Mouse (Mus musculus) cerebellum, adult 2 months (tissue): Measurements from ENCODE around the gene Armc2. TPM values are rescaled to one million over a fixed set of nuclear protein-coding genes. Genes with fewer than 3 reads are reported as not detected.

Source experiments
- DNase-seq, 2 experiments: peaks; one replicate each; pipeline ENCODE4 v3.0.0; 2021
- H3K27ac ChIP-seq: fragments of 200-500 bp; 2 replicates; pipeline ENCODE4 v1.5.1; 2012; ENCODE audit warnings: low read length, control low read depth, inconsistent platforms; ENCODE audit not compliant: insufficient read depth
- H3K27me3 ChIP-seq: fragments of 200-500 bp; 2 replicates; pipeline ENCODE4 v1.6.1; 2012; ENCODE audit warnings: inconsistent platforms, mild to moderate bottlenecking, low read length, moderate library complexity; ENCODE audit not compliant: control insufficient read depth, insufficient read depth
- H3K4me1 ChIP-seq: fragments of 200-500 bp; 2 replicates; pipeline ENCODE4 v1.6.1; 2011; ENCODE audit warnings: low read length; ENCODE audit not compliant: control insufficient read depth, insufficient read depth
- H3K4me3 ChIP-seq: fragments of 200-500 bp; replicated peaks from 2 replicates; pipeline ENCODE3; 2011; ENCODE audit warnings: mild to moderate bottlenecking, low read depth, low read length, control low read depth; ENCODE audit not compliant: insufficient read depth
- CTCF ChIP-seq: fragments of 200-500 bp; IDR thresholded peaks from 2 replicates; pipeline ENCODE4 v1.5.1; 2011; ENCODE audit warnings: low read depth, mild to moderate bottlenecking, control low read depth, low read length, moderate library complexity, borderline replicate concordance; ENCODE audit not compliant: insufficient read depth
- POLR2A ChIP-seq: fragments of 200-500 bp; IDR thresholded peaks from 2 replicates; pipeline ENCODE4 v1.6.1; 2011; ENCODE audit warnings: low read length, control low read depth, borderline replicate concordance; ENCODE audit not compliant: insufficient read depth
- WGBS: fragments of 180-500 bp; shearing (Covaris S2); methylation state at CpG from one replicate; pipeline ENCODE4 v1.1.7; 2018; 5-methylcytosine and 5-hydroxymethylcytosine counted together
- polyA plus RNA-seq: library from polyadenylated mRNA; depleted of rRNA; stranded (reverse); fragments of >200 nt; gene quantifications from 2 replicates; pipeline ENCODE4 v1.2.3, GENCODE M21; 2012

The Armc2 gene
- polyA plus RNA-seq, 1 experiment, result 4.4 TPM

- H3K4me3 ChIP-seq, result no peak overlapping the region
- no peak overlapping the region for H3K27ac ChIP-seq
- no peak for TF ChIP-seq CTCF
- H3K27me3 ChIP-seq, result no peaks in the 10 kb centered on the region
- 93% methylated on average over 6 of the region's 6 CpGs for WGBS
- H3K4me1 ChIP-seq, result no peaks in the 10 kb centered on the region
- DNase-seq, result no peak
These were observed 32.8 kb upstream of the Armc2 start for GRCm38 (mm10) chr10:42051069-42051468.

DNA sequence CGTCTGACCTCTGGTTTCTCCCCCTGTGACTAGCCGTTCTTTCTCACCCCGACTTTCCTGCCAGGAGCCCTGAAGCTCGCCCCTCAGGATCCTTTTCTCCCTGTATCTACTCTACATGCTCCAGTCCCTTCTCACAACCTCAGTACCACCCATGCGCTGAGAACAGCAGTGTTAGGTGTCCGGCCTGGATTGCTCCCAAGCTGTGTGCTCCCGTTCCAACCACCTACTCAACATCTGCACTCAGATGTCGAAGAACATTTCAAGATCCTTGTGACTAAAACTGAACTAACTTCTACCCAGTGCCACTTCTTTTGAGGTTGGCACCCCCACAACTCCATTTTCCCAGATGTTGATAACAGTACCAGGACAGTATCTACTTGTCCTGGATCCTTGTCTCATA, 30.4 kb upstream of the Armc2 start:
- WGBS, result 84% methylated on average over 8 of the region's 8 CpGs
- no peak overlapping the region for H3K27ac ChIP-seq
- TF ChIP-seq POLR2A (no peak), CTCF (no peak)
- no peak overlapping the region for H3K4me3 ChIP-seq
- no peaks in the 10 kb centered on the region for H3K27me3 ChIP-seq
- H3K4me1 ChIP-seq, result no peaks in the 10 kb centered on the region
- no peak for DNase-seq

- Histone ChIP-seq H3K27me3 (no peaks in the 10 kb centered on the region), H3K27ac (no peak overlapping the region), H3K4me1 (no peaks in the 10 kb centered on the region), H3K4me3 (no peak overlapping the region)
- DNase-seq, result no peak
- TF ChIP-seq POLR2A (no peak), CTCF (no peak)
- 92% methylated on average over 10 of the region's 10 CpGs for WGBS
These were observed 26.3 kb upstream of the Armc2 start for GRCm38 (mm10) chr10:42044574-42044973.

- DNase-seq, result no peak
These were observed 25.1 kb upstream of the Armc2 start for GRCm38 (mm10) chr10:42043307-42043706.

DNA sequence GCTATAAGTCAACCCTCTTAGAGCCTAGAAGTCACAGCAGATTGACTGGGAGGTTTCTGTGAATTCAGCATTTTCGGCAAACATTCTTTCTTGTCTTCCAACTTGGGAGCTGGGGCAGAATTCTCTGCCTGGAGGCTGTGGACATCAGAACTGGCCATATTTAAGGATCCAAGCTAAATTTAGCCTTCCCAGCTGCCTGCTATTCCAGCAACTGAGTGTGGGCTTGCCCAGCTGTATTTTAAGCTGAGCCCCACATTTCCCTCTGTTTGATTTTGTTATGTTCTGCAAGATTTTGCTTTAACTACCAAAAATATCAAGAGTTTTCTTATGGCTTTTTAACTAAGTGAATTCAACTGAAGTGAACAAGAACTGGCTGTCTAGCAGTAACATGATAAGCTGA, 24.6 kb upstream of the Armc2 start:
- TF ChIP-seq CTCF, result no peak
- no peak for TF ChIP-seq POLR2A
- no peaks in the 10 kb centered on the region for H3K4me1 ChIP-seq
- no peak for DNase-seq
- WGBS, result 75% methylated on average over 1 of the region's 1 CpGs
- no peak overlapping the region for H3K4me3 ChIP-seq
- no peaks in the 10 kb centered on the region for H3K27me3 ChIP-seq
- H3K27ac ChIP-seq, result no peak overlapping the region

More at GRCm38 (mm10) chr10:42043307-42043706, 25.1 kb upstream of the Armc2 start:
- WGBS, result 98% methylated on average over 3 of the region's 3 CpGs
- Histone ChIP-seq H3K27ac (no peak overlapping the region), H3K27me3 (no peaks in the 10 kb centered on the region), H3K4me1 (no peaks in the 10 kb centered on the region), H3K4me3 (no peak overlapping the region)
- TF ChIP-seq POLR2A (no peak), CTCF (no peak)

DNA sequence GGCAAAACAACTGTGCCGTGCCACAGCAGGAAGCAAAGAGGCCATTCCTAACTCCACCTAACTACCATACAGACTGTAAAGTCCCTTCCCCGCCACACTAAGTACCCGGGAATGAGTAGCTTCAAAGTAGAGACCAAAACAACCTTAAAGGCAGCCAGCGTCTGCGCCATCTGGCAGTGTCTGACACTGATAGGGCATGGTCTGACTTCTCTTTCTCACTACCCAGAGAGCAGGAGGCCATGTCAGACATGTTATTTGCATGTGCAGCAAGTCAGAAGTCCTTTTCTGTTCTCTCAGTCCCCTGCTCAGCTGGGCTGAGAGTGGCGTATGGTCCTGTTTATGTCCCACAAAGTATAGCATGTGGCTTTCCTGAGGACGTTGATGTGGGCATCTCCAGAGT, 23.8 kb upstream of the Armc2 start:
- TF ChIP-seq POLR2A (no peak), CTCF (no peak)
- H3K27ac ChIP-seq, result no peak overlapping the region
- H3K4me3 ChIP-seq, result no peak overlapping the region
- H3K27me3 ChIP-seq, result no peaks in the 10 kb centered on the region
- DNase-seq, result no peak
- 53% methylated on average over 7 of the region's 7 CpGs for WGBS
- no peaks in the 10 kb centered on the region for H3K4me1 ChIP-seq

GRCm38 (mm10) chr10:42038571-42038970, 20.3 kb upstream of the Armc2 start:
- TF ChIP-seq POLR2A, result no peak
- TF ChIP-seq CTCF, result no peak
- H3K27me3 ChIP-seq, result no peaks in the 10 kb centered on the region
- 78% methylated on average over 10 of the region's 10 CpGs for WGBS
- no peak overlapping the region for H3K27ac ChIP-seq
- H3K4me1 ChIP-seq, result no peaks in the 10 kb centered on the region
- H3K4me3 ChIP-seq, result no peak overlapping the region
- no peak for DNase-seq

DNA sequence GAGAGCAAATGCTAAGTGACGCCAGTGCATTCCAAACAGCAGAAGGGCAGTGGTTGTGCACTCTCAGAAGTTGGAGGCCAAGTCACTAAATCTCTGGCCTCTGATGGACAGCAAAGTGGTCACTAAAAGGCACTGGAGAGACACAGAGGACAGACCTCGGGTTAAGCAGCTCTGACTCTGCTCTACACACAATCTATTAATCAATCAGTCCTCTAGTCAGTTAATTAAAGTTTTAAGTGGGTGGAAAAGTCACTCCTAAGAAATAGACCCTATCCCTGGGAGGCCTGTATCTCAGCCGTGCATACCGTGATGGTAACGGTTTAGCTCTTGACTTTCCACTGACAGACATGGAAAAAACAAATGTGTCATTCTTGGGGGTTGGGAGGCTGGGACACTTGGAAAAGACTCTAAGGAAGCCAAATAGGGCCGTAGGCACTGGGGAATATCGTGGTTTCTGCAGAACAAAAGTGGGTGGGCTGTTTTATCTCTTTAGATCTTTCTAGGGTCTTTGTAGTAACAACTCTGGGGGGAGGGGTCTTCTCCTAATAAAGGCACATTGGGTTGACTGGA, 19.1 kb upstream of the Armc2 start:
- H3K4me3 ChIP-seq, result no peak overlapping the region
- H3K4me1 ChIP-seq, result no peaks in the 10 kb centered on the region
- TF ChIP-seq CTCF, result no peak
- no peak for TF ChIP-seq POLR2A
- H3K27me3 ChIP-seq, result no peaks in the 10 kb centered on the region
- DNase-seq, result no peak
- 69% methylated on average over 7 of the region's 7 CpGs for WGBS
- H3K27ac ChIP-seq, result no peak overlapping the region

GRCm38 (mm10) chr10:42036846-42037245, 18.6 kb upstream of the Armc2 start:
- H3K4me3 ChIP-seq, result no peak overlapping the region
- 65% methylated on average over 4 of the region's 4 CpGs for WGBS
- H3K27me3 ChIP-seq, result no peaks in the 10 kb centered on the region
- H3K4me1 ChIP-seq, result no peaks in the 10 kb centered on the region
- no peak for DNase-seq
- no peak overlapping the region for H3K27ac ChIP-seq
- TF ChIP-seq POLR2A (no peak), CTCF (no peak)
